Mouse (Mus musculus) forebrain, embryonic 13.5 days (tissue): Measurements from ENCODE around the gene Eif5b. TPM values are rescaled to one million over a fixed set of nuclear protein-coding genes. Genes with fewer than 3 reads are reported as not detected.
"Not testable (repeated sequence)": the region's sequence is repeated elsewhere in the genome, so short reads cannot be mapped to it uniquely, and the experiment has no call there.

ENCODE experiments used
- ATAC-seq: fragments of 200-750 bp; cut with Nextera tagmentation; 2 replicates; pipeline ENCODE4 v1.8.0; 2017
- H3K27ac ChIP-seq: fragments of 300-500 bp; sonication (generic); 2 replicates; pipeline ENCODE4 v1.5.1; 2015; ENCODE audit warnings: inconsistent platforms, mild to moderate bottlenecking, moderate library complexity
- H3K27me3 ChIP-seq: fragments of 300-500 bp; sonication (generic); 2 replicates; pipeline ENCODE4 v1.6.1; 2015; ENCODE audit warnings: mild to moderate bottlenecking, inconsistent platforms
- H3K36me3 ChIP-seq: fragments of 300-500 bp; sonication (generic); 2 replicates; pipeline ENCODE4 v1.6.1; 2015; ENCODE audit warnings: mild to moderate bottlenecking, inconsistent platforms; ENCODE audit not compliant: poor library complexity, severe bottlenecking
- H3K4me1 ChIP-seq: fragments of 300-500 bp; sonication (generic); 2 replicates; pipeline ENCODE4 v1.6.1; 2015; ENCODE audit warnings: inconsistent platforms
- H3K4me2 ChIP-seq: fragments of 300-500 bp; sonication (generic); 2 replicates; pipeline ENCODE4 v1.6.1; 2015; ENCODE audit warnings: inconsistent platforms, mild to moderate bottlenecking, moderate library complexity
- H3K4me3 ChIP-seq: fragments of 300-500 bp; sonication (generic); 2 replicates; pipeline ENCODE4 v1.5.1; 2015; ENCODE audit warnings: mild to moderate bottlenecking, inconsistent platforms
- H3K9ac ChIP-seq: fragments of 300-500 bp; sonication (generic); 2 replicates; pipeline ENCODE4 v1.6.1; 2015; ENCODE audit warnings: mild to moderate bottlenecking, inconsistent platforms
- H3K9me3 ChIP-seq: fragments of 300-500 bp; sonication (generic); replicated peaks from 2 replicates; pipeline ENCODE4 v1.6.1; 2016; ENCODE audit warnings: inconsistent platforms
- WGBS: fragments of 180-500 bp; shearing (Covaris S2); methylation state at CpG from one replicate; pipeline ENCODE4 v1.1.7; 2015; 5-methylcytosine and 5-hydroxymethylcytosine counted together
- polyA plus RNA-seq: library from polyadenylated mRNA; unstranded; fragments of >200 nt; fragmentation: Nextera tagmentation; extraction: Ambion mirVana; gene quantifications from 2 replicates; pipeline ENCODE4 v1.2.1, GENCODE M21; 2015

The Eif5b gene
- polyA plus RNA-seq = 27.7 and 28.9 TPM in 2 replicates

- Histone ChIP-seq H3K4me2 (peak within 1 kb of the TSS; percentile 81), H3K27me3 (no peaks in the 10 kb centered on the region), H3K36me3 (peaks cover 28% of the 10 kb centered on the region), H3K4me3 (peak within 1 kb of the TSS; percentile 96), H3K27ac (peak within 1 kb of the TSS; percentile 93), H3K9me3 (no peaks in the 10 kb centered on the region), H3K9ac (peak within 1 kb of the TSS; percentile 95), H3K4me1 (peaks cover 24% of the 10 kb centered on the region)
- 0% methylated on average over 50 of the region's 50 CpGs for WGBS
- ATAC-seq = peak; percentile 92
Measured at GRCm38 (mm10) chr1:37997867-37998266, at the start of gene Eif5b, which contains the start of gene Txndc9. Gene Eif5b (plus strand): TSS chr1:37998010. Gene Txndc9 (minus strand): TSS chr1:37997893.

- Histone ChIP-seq H3K4me2 (no peak overlapping the region), H3K4me1 (no peaks in the 10 kb centered on the region), H3K9me3 (no peaks in the 10 kb centered on the region), H3K27me3 (no peaks in the 10 kb centered on the region), H3K36me3 (no peaks in the 10 kb centered on the region), H3K9ac (no peak overlapping the region), H3K27ac (no peak overlapping the region), H3K4me3 (no peak overlapping the region)
- WGBS = 89% methylated on average over 2 of the region's 2 CpGs
- no peak for ATAC-seq
Measured at GRCm38 (mm10) chr1:37948906-37949305, 48.9 kb upstream of the Eif5b start.

DNA sequence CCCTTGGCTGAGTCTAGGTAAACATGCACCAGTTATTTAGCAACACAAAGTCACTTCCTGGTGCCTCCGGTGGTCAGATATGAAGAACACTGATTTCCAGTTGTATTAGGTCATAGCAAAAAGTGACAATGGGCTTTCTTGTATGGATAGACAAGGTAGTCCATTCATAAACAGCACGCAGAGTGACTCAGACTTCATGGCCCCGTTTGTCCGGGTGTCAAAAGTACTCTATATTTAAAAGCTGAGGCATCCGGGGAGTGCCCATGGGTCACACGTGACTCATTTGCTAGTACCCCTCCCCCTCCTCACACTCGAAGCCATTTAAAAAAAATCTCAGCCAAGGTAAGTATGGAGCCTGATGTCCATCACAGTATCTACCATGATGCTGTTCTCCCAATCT lies 43.0 kb upstream of the Eif5b start:
- Histone ChIP-seq H3K4me2 (no peak overlapping the region), H3K36me3 (no peaks in the 10 kb centered on the region), H3K27me3 (no peaks in the 10 kb centered on the region), H3K9me3 (no peaks in the 10 kb centered on the region), H3K9ac (no peak overlapping the region), H3K4me3 (no peak overlapping the region), H3K27ac (no peak overlapping the region), H3K4me1 (peaks cover 8% of the 10 kb centered on the region; the same call in 1 of the 2 replicates)
- ATAC-seq = no peak
- WGBS = 86% methylated on average over 7 of the region's 7 CpGs

DNA sequence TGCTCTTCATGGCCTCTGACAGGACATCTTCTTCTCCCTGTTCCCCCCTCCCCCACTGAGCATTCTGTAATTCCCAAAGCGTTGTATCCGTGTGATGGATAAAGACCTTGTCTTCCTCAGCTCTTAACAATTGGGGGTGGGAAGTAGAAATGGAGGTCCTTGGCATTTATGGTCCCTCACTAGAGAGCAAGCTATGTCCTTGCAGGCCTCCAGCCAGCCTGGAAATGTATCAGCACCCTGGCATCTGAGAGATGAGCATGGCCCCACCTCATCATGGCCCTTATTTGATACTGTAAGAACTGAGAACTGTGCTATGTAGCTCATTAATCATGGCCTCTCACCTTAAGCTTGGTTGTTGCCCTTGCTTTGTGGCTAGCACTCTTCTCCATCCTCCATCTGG lies 42.6 kb upstream of the Eif5b start:
- Histone ChIP-seq H3K4me1 (peaks cover 8% of the 10 kb centered on the region; the same call in 1 of the 2 replicates), H3K27ac (no peak overlapping the region), H3K27me3 (no peaks in the 10 kb centered on the region), H3K36me3 (no peaks in the 10 kb centered on the region), H3K9ac (no peak overlapping the region), H3K4me2 (no peak overlapping the region), H3K4me3 (no peak overlapping the region), H3K9me3 (no peaks in the 10 kb centered on the region)
- ATAC-seq = no peak
- WGBS = 87% methylated on average over 2 of the region's 2 CpGs

GRCm38 (mm10) chr1:37956690-37957431 lies 40.9 kb upstream of the Eif5b start:
- Histone ChIP-seq H3K36me3 (no peaks in the 10 kb centered on the region), H3K27me3 (no peaks in the 10 kb centered on the region), H3K27ac (0 out of 2 replicates have a peak overlapping the region, but pooled peaks have one; percentile 2), H3K4me2 (no peak overlapping the region), H3K9ac (no peak overlapping the region), H3K9me3 (no peaks in the 10 kb centered on the region), H3K4me1 (peaks cover 8% of the 10 kb centered on the region; the same call in 1 of the 2 replicates), H3K4me3 (no peak overlapping the region)
- whole genome bisulfite sequencing = 31% methylated on average over 3 of the region's 3 CpGs
- 0 out of 2 replicates have a peak, but pooled peaks have one; percentile 48 for ATAC-seq

- ATAC-seq = no peak
- no peak within 1 kb of the TSS for H3K4me3 ChIP-seq
- 83% methylated on average over 5 of the region's 5 CpGs for WGBS
- H3K4me2 ChIP-seq = no peak within 1 kb of the TSS
- no peaks in the 10 kb centered on the region for H3K27me3 ChIP-seq
- no peak within 1 kb of the TSS for H3K9ac ChIP-seq
- H3K27ac ChIP-seq = 0 out of 2 replicates have a peak within 1 kb of the TSS, but pooled peaks have one; percentile 2
- H3K4me1 ChIP-seq = peaks cover 8% of the 10 kb centered on the region; the same call in 1 of the 2 replicates
- no peaks in the 10 kb centered on the region for H3K9me3 ChIP-seq
- no peaks in the 10 kb centered on the region for H3K36me3 ChIP-seq
Measured at GRCm38 (mm10) chr1:37957659-37958058, 40.2 kb upstream of the Eif5b start, which contains the start of gene Lyg1. Gene Lyg1 (minus strand): TSS chr1:37957759.

DNA sequence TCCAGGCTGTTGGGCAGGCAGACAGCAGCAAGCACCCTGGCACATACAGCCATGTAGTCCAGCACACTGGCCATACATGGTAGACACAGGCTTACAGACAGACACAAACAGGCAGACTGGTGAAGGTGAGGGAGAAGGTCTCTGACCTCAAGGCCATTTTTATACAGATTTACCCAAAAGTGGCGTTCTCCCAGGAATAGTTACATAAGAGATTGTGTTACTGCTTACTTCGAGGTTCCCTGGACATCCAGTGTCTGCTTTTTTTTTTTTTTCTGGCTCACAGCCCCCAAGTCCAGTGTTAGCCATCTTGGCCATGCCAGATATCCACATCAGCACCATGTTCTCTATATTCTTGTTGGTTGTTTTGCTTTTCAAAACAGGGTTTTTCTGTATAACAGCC lies 39.3 kb upstream of the Eif5b start:
- Histone ChIP-seq H3K27me3 (no peaks in the 10 kb centered on the region), H3K36me3 (no peaks in the 10 kb centered on the region), H3K27ac (no peak overlapping the region), H3K4me3 (no peak overlapping the region), H3K9me3 (no peaks in the 10 kb centered on the region), H3K9ac (no peak overlapping the region), H3K4me1 (peaks cover 8% of the 10 kb centered on the region; the same call in 1 of the 2 replicates), H3K4me2 (no peak overlapping the region)
- ATAC-seq = no peak
- 75% methylated on average over 2 of the region's 2 CpGs for whole genome bisulfite sequencing

- H3K9me3 ChIP-seq = no peaks in the 10 kb centered on the region
- no peak overlapping the region for H3K27ac ChIP-seq
- H3K4me3 ChIP-seq = no peak overlapping the region
- ATAC-seq = peak; percentile 62; the same call in 1 of the 2 replicates
- no peaks in the 10 kb centered on the region for H3K36me3 ChIP-seq
- WGBS = 52% methylated on average over 5 of the region's 5 CpGs
- H3K27me3 ChIP-seq = no peaks in the 10 kb centered on the region
- no peak overlapping the region for H3K4me2 ChIP-seq
- H3K9ac ChIP-seq = no peak overlapping the region
- H3K4me1 ChIP-seq = peaks cover 8% of the 10 kb centered on the region; the same call in 1 of the 2 replicates
Measured at GRCm38 (mm10) chr1:37959486-37959885, 38.3 kb upstream of the Eif5b start.

DNA sequence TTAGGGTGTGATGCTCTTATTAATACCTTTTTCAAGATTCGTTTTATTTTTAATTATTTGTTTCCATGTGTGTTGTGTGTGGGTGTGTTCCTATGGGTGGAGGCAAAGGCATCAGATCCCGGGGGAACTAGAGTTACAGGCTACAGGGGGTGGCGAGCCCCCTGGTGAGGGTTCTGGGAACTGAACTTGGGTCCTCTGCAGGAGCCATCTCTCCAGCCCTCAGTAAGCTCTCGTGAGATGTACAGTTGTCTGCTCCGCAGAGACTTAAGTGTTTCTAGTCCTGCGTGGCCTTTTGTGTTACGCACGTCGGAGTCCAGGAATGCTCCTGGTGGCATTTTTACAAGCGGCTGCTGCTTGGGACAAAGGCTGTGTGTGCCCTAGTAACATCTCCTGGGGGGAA lies 32.2 kb upstream of the Eif5b start:
- Histone ChIP-seq H3K9me3 (no peaks in the 10 kb centered on the region), H3K27ac (no peak overlapping the region), H3K4me3 (no peak overlapping the region), H3K4me1 (no peaks in the 10 kb centered on the region), H3K27me3 (no peaks in the 10 kb centered on the region), H3K36me3 (no peaks in the 10 kb centered on the region), H3K9ac (no peak overlapping the region), H3K4me2 (no peak overlapping the region)
- WGBS = 62% methylated on average over 10 of the region's 10 CpGs
- no peak for ATAC-seq

DNA sequence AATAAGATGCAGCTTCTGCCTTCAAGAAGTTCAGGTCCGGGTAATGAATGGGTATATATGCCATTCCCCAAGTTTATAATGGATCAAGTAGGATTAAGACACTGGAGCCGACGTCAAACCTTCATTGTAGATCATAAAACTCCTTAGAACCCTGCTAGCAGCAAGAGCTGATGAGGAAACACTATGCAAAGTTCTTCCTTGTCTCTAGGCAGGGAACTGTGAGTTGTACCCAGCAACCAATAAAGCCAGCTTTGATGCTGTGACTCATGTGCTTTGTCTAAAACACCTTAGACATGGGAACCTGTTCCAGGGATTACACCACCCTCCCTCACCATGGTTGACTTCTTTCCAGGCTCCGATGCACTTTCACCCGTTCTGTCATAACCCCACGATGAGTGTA lies 29.1 kb upstream of the Eif5b start:
- Histone ChIP-seq H3K9ac (no peak overlapping the region), H3K4me1 (no peaks in the 10 kb centered on the region), H3K27ac (no peak overlapping the region), H3K9me3 (no peaks in the 10 kb centered on the region), H3K4me3 (no peak overlapping the region), H3K36me3 (no peaks in the 10 kb centered on the region), H3K4me2 (no peak overlapping the region), H3K27me3 (no peaks in the 10 kb centered on the region)
- no peak for ATAC-seq
- WGBS = 90% methylated on average over 6 of the region's 6 CpGs

DNA sequence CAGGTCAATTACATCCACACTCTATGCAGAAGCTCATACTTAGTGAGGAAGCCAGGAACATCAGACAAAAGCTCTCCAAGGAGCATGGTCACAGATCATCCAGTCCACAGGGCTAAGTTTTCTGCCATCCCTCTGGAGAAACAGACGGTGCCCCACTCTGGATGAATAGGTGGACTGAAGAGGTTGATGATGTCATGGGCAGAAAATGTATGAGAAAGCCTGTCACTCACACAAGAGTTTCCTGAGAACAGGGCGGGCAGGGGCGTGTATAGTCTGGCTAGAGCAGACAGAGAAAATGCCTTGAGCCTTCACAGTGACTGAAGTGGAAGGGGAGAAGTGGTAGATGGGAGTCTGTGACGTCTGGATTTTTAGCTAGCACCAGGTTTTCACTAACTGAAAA lies 26.3 kb upstream of the Eif5b start:
- Histone ChIP-seq H3K9ac (no peak overlapping the region), H3K36me3 (no peaks in the 10 kb centered on the region), H3K9me3 (no peaks in the 10 kb centered on the region), H3K27ac (no peak overlapping the region), H3K27me3 (no peaks in the 10 kb centered on the region), H3K4me2 (no peak overlapping the region), H3K4me1 (no peaks in the 10 kb centered on the region), H3K4me3 (no peak overlapping the region)
- 50% methylated on average over 4 of the region's 4 CpGs for WGBS
- no peak for ATAC-seq

GRCm38 (mm10) chr1:37976666-37977065 lies 21.1 kb upstream of the Eif5b start:
- ATAC-seq, H3K27ac ChIP-seq, H3K9me3 ChIP-seq, H3K4me3 ChIP-seq, H3K4me2 ChIP-seq, H3K4me1 ChIP-seq, H3K36me3 ChIP-seq, H3K9ac ChIP-seq, H3K27me3 ChIP-seq: not testable (repeated sequence)
- WGBS = 78% methylated on average over 9 of the region's 9 CpGs
